Mouse (Mus musculus): ENCODE results near the gene Cbs. TPM values are rescaled to one million over a fixed set of nuclear protein-coding genes. Genes with fewer than 3 reads are reported as not detected.

The Cbs gene
- 0.02 TPM in 1 of 2 replicates, not detected in the other for polyA plus RNA-seq (2012; ENCODE audit: low replicate concordance)

DNA sequence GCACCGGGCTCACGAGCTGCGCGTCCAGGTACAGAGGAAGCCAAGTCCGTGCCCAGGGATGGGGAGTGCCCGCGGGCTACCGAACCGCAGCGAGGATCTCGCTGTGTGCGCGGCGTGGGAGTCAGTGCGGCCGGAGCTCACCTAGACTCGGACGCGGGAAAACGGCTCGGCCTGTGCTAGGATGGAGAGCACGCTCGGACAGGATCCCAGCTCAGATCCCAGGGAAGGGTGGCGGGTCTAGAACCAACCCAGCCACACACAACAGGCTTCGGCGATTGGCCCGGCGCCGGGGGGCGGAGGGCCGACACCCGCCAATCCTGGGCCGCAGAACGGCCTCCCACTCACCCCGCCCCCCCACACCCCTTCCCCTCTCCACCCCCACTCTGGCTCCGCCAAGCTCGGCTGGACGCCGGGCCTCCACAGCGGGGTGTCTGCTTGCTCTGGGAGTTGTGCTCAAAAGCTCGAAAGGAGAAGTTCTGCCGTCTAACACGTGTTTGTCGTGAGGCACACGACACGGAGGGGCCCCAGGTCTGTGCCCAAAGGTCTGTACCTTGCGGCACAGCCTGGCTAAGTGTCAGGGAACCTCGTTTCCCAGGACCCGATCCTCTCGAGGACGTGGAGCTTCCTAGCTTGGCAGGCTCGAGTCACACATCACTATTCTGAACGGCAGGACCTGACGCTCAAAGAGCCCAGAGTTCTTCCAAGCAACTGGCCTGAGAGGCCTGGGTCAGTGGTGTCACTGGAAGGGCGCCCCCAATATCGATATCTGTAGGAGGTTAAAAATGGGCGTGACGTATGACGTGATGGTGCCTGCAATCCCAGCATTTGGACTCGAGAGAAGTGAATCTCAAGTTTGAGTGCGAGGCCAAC lies at the start of gene Cbs:
Cbs (minus strand) TSS at position 297 of the 870 bp plus-strand sequence.

GRCm38 (mm10) chr17:31677507-31677906 lies 40.5 kb upstream of the Cbs start, which contains the start of gene Cryaa:
Gene Cryaa, plus strand, starts transcription at chr17:31677807.

GRCm38 (mm10) chr17:31658468-31659185 lies 21.6 kb upstream of the Cbs start, which contains the start of gene U2af1:
Gene U2af1, minus strand, starts transcription at chr17:31658892.

GRCm38 (mm10) chr17:31564015-31564857 lies 72.8 kb downstream of the Cbs start, which contains the start of gene Pknox1:
Gene Pknox1, plus strand, starts transcription at chr17:31564734.

Other genes starting within 250 kb of the Cbs start
- 16.9 and 18.2 TPM in 2 replicates for gene Wdr4, start 117.3 kb downstream of the Cbs start, polyA plus RNA-seq (2012; ENCODE audit: low replicate concordance)
- gene Ndufv3, start 117.1 kb downstream of the Cbs start, polyA plus RNA-seq (2012; ENCODE audit: low replicate concordance): 71.5 and 113 TPM in 2 replicates
- gene Pknox1, start 72.5 kb downstream of the Cbs start, polyA plus RNA-seq (2012; ENCODE audit: low replicate concordance): 8.9 and 10.5 TPM in 2 replicates
- 40.4 and 44.9 TPM in 2 replicates for gene U2af1, start 21.7 kb upstream of the Cbs start, polyA plus RNA-seq (2012; ENCODE audit: low replicate concordance)
- not detected in 2 replicates for gene Cryaa, start 40.6 kb upstream of the Cbs start, polyA plus RNA-seq (2012; ENCODE audit: low replicate concordance)
- gene Sik1, start 218.6 kb upstream of the Cbs start, polyA plus RNA-seq (2012; ENCODE audit: low replicate concordance): 52.4 and 89.1 TPM in 2 replicates